Mouse (Mus musculus): ENCODE results near the gene Gm4871. TPM values are rescaled to one million over a fixed set of nuclear protein-coding genes. Genes with fewer than 3 reads are reported as not detected.

Gm4871 gene
- polyA plus RNA-seq (2015; fragmentation: Illumina TruSeq; extraction: RNeasy Lipid Tissue Mini Kit (QIAGEN cat#74804); ENCODE audit: low read depth, low replicate concordance): not detected

GRCm38 (mm10) chr5:145032391-145032790 is at the start of gene Gm4871:
Gene Gm4871, minus strand, starts transcription at chr5:145032754.

GRCm38 (mm10) chr5:145042690-145043089 is 10.1 kb upstream of the Gm4871 start, which contains the start of gene 1700018F24Rik:
Gene 1700018F24Rik, plus strand, starts transcription at chr5:145042990.

Other genes with a start within 250 kb of the Gm4871 start
- 23.9 TPM for gene Smurf1, start 66.9 kb downstream of the Gm4871 start, polyA plus RNA-seq (2015; fragmentation: Illumina TruSeq; extraction: RNeasy Lipid Tissue Mini Kit (QIAGEN cat#74804); ENCODE audit: low read depth, low replicate concordance)
- not detected for gene 1700018F24Rik, start 10.2 kb upstream of the Gm4871 start, polyA plus RNA-seq (2015; fragmentation: Illumina TruSeq; extraction: RNeasy Lipid Tissue Mini Kit (QIAGEN cat#74804); ENCODE audit: low read depth, low replicate concordance)
- gene Arpc1a, start 51.1 kb upstream of the Gm4871 start, polyA plus RNA-seq (2015; fragmentation: Illumina TruSeq; extraction: RNeasy Lipid Tissue Mini Kit (QIAGEN cat#74804); ENCODE audit: low read depth, low replicate concordance): 286 TPM
- gene Kpna7, start 51.3 kb upstream of the Gm4871 start, polyA plus RNA-seq (2015; fragmentation: Illumina TruSeq; extraction: RNeasy Lipid Tissue Mini Kit (QIAGEN cat#74804); ENCODE audit: low read depth, low replicate concordance): not detected
- 44.7 TPM for gene Arpc1b, start 81.5 kb upstream of the Gm4871 start, polyA plus RNA-seq (2015; fragmentation: Illumina TruSeq; extraction: RNeasy Lipid Tissue Mini Kit (QIAGEN cat#74804); ENCODE audit: low read depth, low replicate concordance)
- gene Pdap1, start 107.5 kb upstream of the Gm4871 start, polyA plus RNA-seq (2015; fragmentation: Illumina TruSeq; extraction: RNeasy Lipid Tissue Mini Kit (QIAGEN cat#74804); ENCODE audit: low read depth, low replicate concordance): 115 TPM
- 150 TPM for gene Bud31, start 107.6 kb upstream of the Gm4871 start, polyA plus RNA-seq (2015; fragmentation: Illumina TruSeq; extraction: RNeasy Lipid Tissue Mini Kit (QIAGEN cat#74804); ENCODE audit: low read depth, low replicate concordance)
- gene Ptcd1, start 134.4 kb upstream of the Gm4871 start, polyA plus RNA-seq (2015; fragmentation: Illumina TruSeq; extraction: RNeasy Lipid Tissue Mini Kit (QIAGEN cat#74804); ENCODE audit: low read depth, low replicate concordance): 18.1 TPM
- 20.5 TPM for gene Cpsf4, start 134.5 kb upstream of the Gm4871 start, polyA plus RNA-seq (2015; fragmentation: Illumina TruSeq; extraction: RNeasy Lipid Tissue Mini Kit (QIAGEN cat#74804); ENCODE audit: low read depth, low replicate concordance)
- gene Atp5j2, start 159.3 kb upstream of the Gm4871 start, polyA plus RNA-seq (2015; fragmentation: Illumina TruSeq; extraction: RNeasy Lipid Tissue Mini Kit (QIAGEN cat#74804); ENCODE audit: low read depth, low replicate concordance): 411 TPM
- gene Zkscan14, start 169.1 kb upstream of the Gm4871 start, polyA plus RNA-seq (2015; fragmentation: Illumina TruSeq; extraction: RNeasy Lipid Tissue Mini Kit (QIAGEN cat#74804); ENCODE audit: low read depth, low replicate concordance): 11.2 TPM
- gene Zkscan5, start 171.8 kb upstream of the Gm4871 start, polyA plus RNA-seq (2015; fragmentation: Illumina TruSeq; extraction: RNeasy Lipid Tissue Mini Kit (QIAGEN cat#74804); ENCODE audit: low read depth, low replicate concordance): 10.4 TPM
- gene Zfp655, start 199.0 kb upstream of the Gm4871 start, polyA plus RNA-seq (2015; fragmentation: Illumina TruSeq; extraction: RNeasy Lipid Tissue Mini Kit (QIAGEN cat#74804); ENCODE audit: low read depth, low replicate concordance): 33.8 TPM
- 11.9 TPM for gene Zscan25, start 247.7 kb upstream of the Gm4871 start, polyA plus RNA-seq (2015; fragmentation: Illumina TruSeq; extraction: RNeasy Lipid Tissue Mini Kit (QIAGEN cat#74804); ENCODE audit: low read depth, low replicate concordance)